Comparison of ENCODE assay signal across 21 mouse cellular contexts in genomic region chr4:101143901-101144300, GRCm38 (mm10).
DNase-seq lines count a peak whose midpoint lies in the region; ATAC-seq lines count a peak whose summit lies in the region.
"Had no signal": no experiment of that assay in that cellular context is flagged by ENCODE, and none has a peak within 500 bp of the region (broad histone marks: within the 10 kb centered on the region; RNA-seq: fewer than 3 reads in every experiment).

No protein-coding gene starts in this region.

- H3K4me3 ChIP-seq in liver, embryonic 11.5 days (ENCODE audit: low read depth, low read length): no peak overlapping the region
- H3K4me3 ChIP-seq: embryonic facial prominence, embryonic 12.5 days; forebrain, embryonic 12.5 days; heart, embryonic 10.5 days; hindbrain, embryonic 12.5 days had no signal

- WGBS in liver, embryonic 11.5 days: 58% methylated on average over 4 of the region's 4 CpGs

- no peaks in the 10 kb centered on the region for H3K27me3 ChIP-seq in liver, embryonic 11.5 days (replicated peaks; ENCODE audit: control insufficient read depth, insufficient read depth, low read length)
- H3K27me3 ChIP-seq: embryonic facial prominence, embryonic 12.5 days; forebrain, embryonic 12.5 days; hindbrain, embryonic 12.5 days had no signal

- H3K9ac ChIP-seq in liver, embryonic 11.5 days (ENCODE audit: low read depth, low read length): no peak overlapping the region
- H3K9ac ChIP-seq: embryonic facial prominence, embryonic 12.5 days; forebrain, embryonic 12.5 days; hindbrain, embryonic 12.5 days had no signal

- no peaks in the 10 kb centered on the region for H3K4me1 ChIP-seq in liver, embryonic 11.5 days (replicated peaks; ENCODE audit: control insufficient read depth, insufficient read depth, low read length)
- H3K4me1 ChIP-seq: embryonic facial prominence, embryonic 12.5 days; heart, embryonic 10.5 days had no signal

- no peak overlapping the region for H3K27ac ChIP-seq in liver, embryonic 11.5 days (ENCODE audit: low read depth, low read length)
- H3K27ac ChIP-seq: embryonic facial prominence, embryonic 12.5 days; forebrain, embryonic 12.5 days; heart, embryonic 10.5 days; hindbrain, embryonic 12.5 days had no signal

- ATAC-seq in liver, embryonic 11.5 days (replicated peaks; ENCODE audit: low FRiP score): no peak
- ATAC-seq: activated CD4-positive, CD25-positive, alpha-beta regulatory T cell, adult 4 months; forebrain, embryonic 16.5 days; hindbrain, embryonic 16.5 days had no signal

- peak; percentile 26 for DNase-seq in 3T3-L1 (ENCODE audit: low read depth, low spot score)
- peak; percentile 16 for DNase-seq in ES-CJ7 (ENCODE audit: low read depth, low spot score)
- peak; percentile 54 for DNase-seq in ZHBTc4 (ENCODE audit: low read depth, low spot score)
- peak; percentile 20 for DNase-seq in retina, postnatal 1 day
- DNase-seq in liver, embryonic 11.5 days (ENCODE audit: low spot score): no peak
- DNase-seq in right cerebral cortex, postnatal 4 days: no peak
- no peak for DNase-seq in T-cell, adult 2 months (ENCODE audit: low spot score)
- DNase-seq: adrenal gland, postnatal 14 days; cerebellum, adult 2 months; cerebellum, postnatal 14 days; gastrocnemius, postnatal 10 days; heart, adult 18-20 months; heart, postnatal 10 days; heart, postnatal 4 days had no signal

- H3K36me3 ChIP-seq in liver, embryonic 11.5 days (ENCODE audit: control insufficient read depth, insufficient read depth, low read length): no peaks in the 10 kb centered on the region
- H3K36me3 ChIP-seq: forebrain, embryonic 12.5 days; hindbrain, embryonic 12.5 days had no signal

- H3K9me3 ChIP-seq in liver, embryonic 11.5 days (ENCODE audit: control insufficient read depth, low read length): no peaks in the 10 kb centered on the region; the same call in 1 of the 2 replicates
- H3K9me3 ChIP-seq: embryonic facial prominence, embryonic 12.5 days; forebrain, embryonic 12.5 days; heart, embryonic 10.5 days; hindbrain, embryonic 12.5 days had no signal

- H3K4me2 ChIP-seq in liver, embryonic 11.5 days: no peak overlapping the region
- H3K4me2 ChIP-seq: embryonic facial prominence, embryonic 12.5 days; forebrain, embryonic 12.5 days; hindbrain, embryonic 12.5 days had no signal

Comparison
In these comparisons a context has a peak if more than half of its experiments do, and no peak if none do; other contexts are left out.
1. DNase-seq: peak in 3T3-L1 (single experiment), ES-CJ7 (single experiment), ZHBTc4 (single experiment) and retina, postnatal 1 day (single experiment); none in liver, embryonic 11.5 days (single experiment), right cerebral cortex, postnatal 4 days (single experiment) and T-cell, adult 2 months (single experiment).